Mouse (Mus musculus) T-cell, adult 2 months (primary cell): ENCODE results near the gene Nup160.

Experiments used
- DNase-seq: peaks from one replicate; pipeline ENCODE4 v3.0.0; 2022; ENCODE audit warnings: low spot score

The Nup160 gene

GRCm38 (mm10) chr2:90661426-90661825 lies 15.6 kb upstream of the Nup160 start:
- DNase-seq, result no peak

- no peak for DNase-seq
Measured at GRCm38 (mm10) chr2:90666591-90667387, 10.2 kb upstream of the Nup160 start.

GRCm38 (mm10) chr2:90667388-90668265 lies 9.4 kb upstream of the Nup160 start:
- peak; percentile 55 for DNase-seq

GRCm38 (mm10) chr2:90670343-90670742 lies 6.7 kb upstream of the Nup160 start:
- no peak for DNase-seq

GRCm38 (mm10) chr2:90673339-90673738 lies 3.7 kb upstream of the Nup160 start:
- no peak for DNase-seq

- DNase-seq, result no peak
Measured at GRCm38 (mm10) chr2:90674555-90674954, 2.5 kb upstream of the Nup160 start.

GRCm38 (mm10) chr2:90675488-90675887 lies 1.5 kb upstream of the Nup160 start:
- no peak for DNase-seq

- peak; percentile 9 for DNase-seq
Measured at GRCm38 (mm10) chr2:90678256-90679060, 1.4 kb downstream of the Nup160 start.

GRCm38 (mm10) chr2:90679061-90679810 lies 2.2 kb downstream of the Nup160 start:
- peak; percentile 90 for DNase-seq

GRCm38 (mm10) chr2:90700943-90701342 lies 23.9 kb downstream of the Nup160 start:
- DNase-seq, result no peak

- no peak for DNase-seq
Measured at GRCm38 (mm10) chr2:90708548-90708947, 31.5 kb downstream of the Nup160 start.

GRCm38 (mm10) chr2:90715555-90716092 lies 38.6 kb downstream of the Nup160 start:
- no peak for DNase-seq

GRCm38 (mm10) chr2:90717366-90717765 lies 40.4 kb downstream of the Nup160 start:
- no peak for DNase-seq

- DNase-seq, result no peak
Measured at GRCm38 (mm10) chr2:90717948-90718347, 40.9 kb downstream of the Nup160 start.

- DNase-seq, result no peak
Measured at GRCm38 (mm10) chr2:90726818-90727217, 49.8 kb downstream of the Nup160 start.

GRCm38 (mm10) chr2:90735326-90735725 lies 58.3 kb downstream of the Nup160 start:
- DNase-seq, result no peak

- DNase-seq, result no peak
Measured at GRCm38 (mm10) chr2:90738801-90739200, 61.8 kb downstream of the Nup160 start.

- no peak for DNase-seq
Measured at GRCm38 (mm10) chr2:90739327-90739726, 62.3 kb downstream of the Nup160 start.

GRCm38 (mm10) chr2:90739921-90740320 lies 62.9 kb downstream of the Nup160 start:
- no peak for DNase-seq

GRCm38 (mm10) chr2:90744285-90745052 lies 67.5 kb downstream of the Nup160 start:
- no peak for DNase-seq
